Mouse (Mus musculus) heart, embryonic 13.5 days (tissue): ENCODE results near the gene Aldh1a1. TPM values are rescaled to one million over a fixed set of nuclear protein-coding genes. Genes with fewer than 3 reads are reported as not detected.
A peak's percentile ranks its signal among the peaks of the same experiment; 100 is the strongest.
"Not testable (repeated sequence)": the region's sequence is repeated elsewhere in the genome, so short reads cannot be mapped to it uniquely, and the experiment has no call there.

Experiments
- ATAC-seq: fragments of 200-750 bp; cut with Nextera tagmentation; 2 replicates; pipeline ENCODE4 v1.8.0; 2017; ENCODE audit warnings: moderate TSS enrichment; ENCODE audit not compliant: insufficient number of reproducible peaks, low FRiP score, low TSS enrichment; ENCODE audit errors: extremely low read depth
- H3K27ac ChIP-seq: fragments of 300-500 bp; sonication (generic); replicated peaks from 2 replicates; pipeline ENCODE4 v1.5.1; 2015; ENCODE audit warnings: moderate library complexity, mild to moderate bottlenecking, inconsistent platforms
- H3K27me3 ChIP-seq: fragments of 300-500 bp; sonication (generic); replicated peaks from 2 replicates; pipeline ENCODE4 v1.6.1; 2015; ENCODE audit warnings: mild to moderate bottlenecking, inconsistent platforms
- H3K36me3 ChIP-seq: fragments of 300-500 bp; sonication (generic); 2 replicates; pipeline ENCODE4 v1.6.1; 2015; ENCODE audit warnings: mild to moderate bottlenecking, inconsistent platforms
- H3K4me1 ChIP-seq: fragments of 300-500 bp; sonication (generic); 2 replicates; pipeline ENCODE4 v1.6.1; 2015; ENCODE audit warnings: inconsistent platforms
- H3K4me2 ChIP-seq: fragments of 300-500 bp; sonication (generic); 2 replicates; pipeline ENCODE4 v1.6.1; 2015; ENCODE audit warnings: inconsistent platforms, mild to moderate bottlenecking, moderate library complexity
- H3K4me3 ChIP-seq: fragments of 300-500 bp; sonication (generic); 2 replicates; pipeline ENCODE4 v1.5.1; 2015; ENCODE audit warnings: moderate library complexity, mild to moderate bottlenecking, inconsistent platforms
- H3K9ac ChIP-seq: fragments of 300-500 bp; sonication (generic); 2 replicates; pipeline ENCODE4 v1.6.1; 2015; ENCODE audit warnings: inconsistent platforms, mild to moderate bottlenecking, moderate library complexity
- H3K9me3 ChIP-seq: fragments of 300-500 bp; sonication (generic); 2 replicates; pipeline ENCODE4 v1.6.1; 2016; ENCODE audit warnings: inconsistent platforms
- WGBS: fragments of 180-500 bp; shearing (Covaris S2); methylation state at CpG from one replicate; pipeline ENCODE4 v1.1.7; 2015; ENCODE audit warnings: mixed read lengths; 5-methylcytosine and 5-hydroxymethylcytosine counted together
- polyA plus RNA-seq: library from polyadenylated mRNA; unstranded; fragments of >200 nt; fragmentation: Nextera tagmentation; extraction: Ambion mirVana; gene quantifications from 2 replicates; pipeline ENCODE4 v1.2.1, GENCODE M21; 2015

Aldh1a1 gene
- polyA plus RNA-seq, 1 experiment from 2014 or later, result 2.7 TPM

GRCm38 (mm10) chr19:20603866-20604265 is 111.4 kb downstream of the Aldh1a1 start:
- no peaks in the 10 kb centered on the region for H3K9me3 ChIP-seq
- peaks cover 15% of the 10 kb centered on the region for H3K4me1 ChIP-seq
- H3K9ac ChIP-seq, result no peak overlapping the region
- no peaks in the 10 kb centered on the region for H3K27me3 ChIP-seq
- no peak overlapping the region for H3K4me3 ChIP-seq
- no peaks in the 10 kb centered on the region for H3K36me3 ChIP-seq
- H3K4me2 ChIP-seq, result no peak overlapping the region
- WGBS, result 85% methylated on average over 2 of the region's 2 CpGs
- no peak overlapping the region for H3K27ac ChIP-seq
- ATAC-seq, result no peak

DNA sequence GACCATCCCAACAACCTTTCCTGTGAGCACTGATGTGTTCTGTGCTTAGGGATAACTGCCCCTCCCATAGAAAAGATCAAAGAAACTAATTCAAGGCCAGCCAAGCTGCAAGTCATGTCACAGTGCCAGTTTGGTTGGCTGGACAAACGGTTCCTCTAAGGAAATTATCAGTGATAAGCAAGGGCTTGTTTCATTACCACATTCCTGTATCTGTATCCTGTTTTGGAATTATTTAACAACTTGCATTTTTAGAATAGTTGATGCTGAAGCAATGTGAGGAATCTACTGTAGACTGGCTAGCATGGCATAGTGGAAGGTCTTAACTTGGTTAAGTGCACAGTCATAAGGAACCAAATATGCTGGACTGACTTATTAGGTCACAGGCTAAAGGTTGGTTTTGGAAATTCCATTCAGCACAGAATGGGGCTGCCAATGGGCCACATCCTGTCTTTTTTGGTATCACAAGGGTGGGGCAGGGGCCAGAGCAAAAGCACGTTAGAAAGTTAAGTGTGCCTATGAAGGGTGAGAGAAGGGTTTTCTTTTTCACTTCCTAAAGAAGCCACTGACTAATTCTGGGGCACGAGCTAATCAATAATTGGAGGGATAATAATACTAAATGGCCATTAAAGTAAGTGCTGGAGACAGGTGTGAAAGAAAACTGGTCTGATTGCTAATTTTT is 121.9 kb downstream of the Aldh1a1 start:
- ATAC-seq, result no peak
- Histone ChIP-seq H3K9me3 (no peaks in the 10 kb centered on the region), H3K27ac (no peak overlapping the region), H3K27me3 (no peaks in the 10 kb centered on the region), H3K4me3 (no peak overlapping the region), H3K4me1 (no peaks in the 10 kb centered on the region), H3K4me2 (no peak overlapping the region), H3K9ac (no peak overlapping the region), H3K36me3 (no peaks in the 10 kb centered on the region)
- WGBS, result 45% methylated on average over 3 of the region's 3 CpGs

DNA sequence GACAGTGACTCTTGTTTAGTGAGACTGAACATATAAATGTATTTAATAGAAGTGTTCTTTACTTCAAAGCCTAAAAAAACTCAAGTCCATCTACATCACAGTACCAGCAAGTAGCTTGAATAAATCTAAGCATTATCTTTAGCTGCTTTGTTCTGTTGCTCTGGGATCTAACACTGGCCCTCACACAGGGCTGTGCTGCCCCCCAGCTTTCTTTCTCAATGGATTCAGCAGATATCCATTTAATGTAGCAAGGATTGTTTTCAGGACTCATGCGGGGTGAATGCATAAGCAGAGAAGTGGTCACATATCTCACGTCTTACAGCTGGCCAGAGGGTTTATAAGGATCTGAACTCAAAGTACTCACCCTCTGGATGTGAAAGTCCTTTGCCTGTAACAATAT is 129.9 kb downstream of the Aldh1a1 start:
- Histone ChIP-seq H3K9me3 (no peaks in the 10 kb centered on the region), H3K4me2 (no peak overlapping the region), H3K9ac (no peak overlapping the region), H3K27ac (no peak overlapping the region), H3K27me3 (no peaks in the 10 kb centered on the region), H3K4me3 (no peak overlapping the region), H3K36me3 (no peaks in the 10 kb centered on the region), H3K4me1 (no peaks in the 10 kb centered on the region)
- ATAC-seq, result no peak
- WGBS, result 59% methylated on average over 2 of the region's 2 CpGs

GRCm38 (mm10) chr19:20623416-20623815 is 130.9 kb downstream of the Aldh1a1 start:
- Histone ChIP-seq H3K9me3 (no peaks in the 10 kb centered on the region), H3K27ac (no peak overlapping the region), H3K4me1 (no peaks in the 10 kb centered on the region), H3K4me3 (no peak overlapping the region), H3K9ac (no peak overlapping the region), H3K36me3 (no peaks in the 10 kb centered on the region), H3K4me2 (no peak overlapping the region), H3K27me3 (no peaks in the 10 kb centered on the region)
- WGBS, result 68% methylated on average over 10 of the region's 10 CpGs
- ATAC-seq, result no peak

DNA sequence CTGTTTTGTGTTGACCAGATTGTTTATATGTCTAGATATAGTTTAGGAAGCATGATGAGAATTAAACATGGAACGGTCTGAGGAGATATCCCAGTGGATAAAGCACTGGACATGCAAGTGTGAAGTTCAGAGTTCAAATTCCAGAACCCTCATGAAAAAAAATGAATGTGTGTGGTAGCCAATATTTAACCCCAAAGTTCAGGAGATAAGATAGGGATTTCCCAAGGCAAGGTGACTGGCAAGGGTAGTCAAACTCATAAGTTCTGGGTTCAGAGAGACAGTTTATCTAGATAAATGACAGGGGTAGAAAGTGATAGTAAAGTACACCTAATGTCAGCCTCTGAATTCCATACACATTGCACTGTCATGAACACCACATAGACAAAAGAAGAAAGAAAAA is 138.5 kb downstream of the Aldh1a1 start:
- Histone ChIP-seq H3K27me3 (no peaks in the 10 kb centered on the region), H3K9ac (no peak overlapping the region), H3K4me2 (no peak overlapping the region), H3K27ac (no peak overlapping the region), H3K4me1 (no peaks in the 10 kb centered on the region), H3K4me3 (no peak overlapping the region), H3K36me3 (no peaks in the 10 kb centered on the region), H3K9me3 (no peaks in the 10 kb centered on the region)
- WGBS, result 68% methylated on average over 1 of the region's 1 CpGs
- ATAC-seq, result no peak

DNA sequence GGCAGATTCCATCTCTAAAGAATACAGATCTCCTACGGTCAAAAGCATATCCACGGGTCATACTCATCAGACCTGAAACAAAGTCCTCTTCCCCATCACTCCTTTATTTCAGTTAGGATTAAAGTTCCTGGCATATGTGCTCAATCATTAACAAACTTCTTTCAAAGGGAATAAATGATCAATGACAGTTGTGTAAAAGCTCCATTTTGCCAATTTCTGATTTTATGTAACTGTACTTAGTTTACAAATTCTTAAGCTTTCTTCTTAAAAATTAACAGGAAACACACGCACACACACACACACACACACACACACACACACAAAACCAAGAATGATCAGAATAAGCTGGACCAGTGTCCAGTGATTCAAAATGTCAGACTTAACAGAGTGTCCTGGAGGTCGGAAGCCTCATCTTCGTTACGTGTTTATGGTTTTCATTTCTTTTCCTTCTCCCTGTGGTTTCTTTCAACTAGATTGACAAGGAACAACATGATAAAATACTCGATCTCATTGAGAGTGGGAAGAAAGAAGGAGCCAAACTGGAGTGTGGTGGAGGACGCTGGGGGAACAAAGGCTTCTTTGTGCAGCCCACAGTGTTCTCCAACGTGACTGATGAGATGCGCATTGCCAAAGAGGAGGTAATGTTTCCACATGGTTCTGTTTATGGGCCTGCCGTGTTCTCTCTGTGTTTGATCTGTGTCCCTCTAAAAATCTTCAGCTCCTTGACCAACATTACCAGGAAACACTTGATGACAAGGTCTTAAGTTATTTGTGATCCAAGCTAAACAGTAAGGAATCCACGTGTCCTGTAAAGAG is 141.6 kb downstream of the Aldh1a1 start:
- 66% methylated on average over 12 of the region's 12 CpGs for WGBS
- H3K4me1 ChIP-seq, result no peaks in the 10 kb centered on the region
- no peak overlapping the region for H3K4me2 ChIP-seq
- H3K9ac ChIP-seq, result no peak overlapping the region
- no peaks in the 10 kb centered on the region for H3K36me3 ChIP-seq
- H3K27ac ChIP-seq, result 0 out of 2 replicates have a peak overlapping the region, but pooled peaks have one; percentile 3
- H3K27me3 ChIP-seq, result no peaks in the 10 kb centered on the region
- no peak for ATAC-seq
- H3K9me3 ChIP-seq, result no peaks in the 10 kb centered on the region
- no peak overlapping the region for H3K4me3 ChIP-seq

GRCm38 (mm10) chr19:20644346-20644745 is 151.8 kb downstream of the Aldh1a1 start:
- Histone ChIP-seq H3K9me3 (no peaks in the 10 kb centered on the region), H3K4me2 (no peak overlapping the region), H3K27me3 (no peaks in the 10 kb centered on the region), H3K27ac (no peak overlapping the region), H3K4me1 (no peaks in the 10 kb centered on the region), H3K36me3 (no peaks in the 10 kb centered on the region), H3K9ac (no peak overlapping the region), H3K4me3 (no peak overlapping the region)
- WGBS, result 70% methylated on average over 3 of the region's 3 CpGs
- ATAC-seq, result no peak

- H3K27ac ChIP-seq, H3K9me3 ChIP-seq, H3K4me2 ChIP-seq, H3K4me1 ChIP-seq, ATAC-seq, H3K4me3 ChIP-seq, H3K9ac ChIP-seq, H3K27me3 ChIP-seq, H3K36me3 ChIP-seq: not testable (repeated sequence)
Measured at GRCm38 (mm10) chr19:20647496-20647895, 155.0 kb downstream of the Aldh1a1 start.

DNA sequence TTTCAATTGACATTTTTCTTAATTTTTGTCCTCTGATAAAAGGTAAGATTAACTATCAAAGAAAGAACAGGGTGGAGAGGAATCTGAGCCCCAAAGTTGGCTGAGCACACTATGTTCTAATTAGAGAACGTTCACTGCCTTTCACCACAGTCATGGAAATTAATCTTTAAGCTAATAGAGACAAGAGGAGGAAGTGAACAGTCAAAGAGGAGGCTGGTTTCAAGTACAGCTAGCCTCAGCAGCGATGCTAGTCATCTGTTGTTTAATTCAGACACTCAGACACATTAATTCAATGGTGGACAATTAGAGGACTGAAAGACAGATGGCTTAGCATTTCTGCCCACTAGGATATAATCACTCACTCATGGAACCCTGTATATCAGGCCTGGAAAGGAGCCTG is 157.5 kb downstream of the Aldh1a1 start:
- Histone ChIP-seq H3K9ac (no peak overlapping the region), H3K27me3 (no peaks in the 10 kb centered on the region), H3K4me1 (no peaks in the 10 kb centered on the region), H3K27ac (no peak overlapping the region), H3K4me2 (no peak overlapping the region), H3K4me3 (no peak overlapping the region), H3K36me3 (no peaks in the 10 kb centered on the region), H3K9me3 (no peaks in the 10 kb centered on the region)
- 44% methylated on average over 2 of the region's 2 CpGs for WGBS
- ATAC-seq, result no peak

DNA sequence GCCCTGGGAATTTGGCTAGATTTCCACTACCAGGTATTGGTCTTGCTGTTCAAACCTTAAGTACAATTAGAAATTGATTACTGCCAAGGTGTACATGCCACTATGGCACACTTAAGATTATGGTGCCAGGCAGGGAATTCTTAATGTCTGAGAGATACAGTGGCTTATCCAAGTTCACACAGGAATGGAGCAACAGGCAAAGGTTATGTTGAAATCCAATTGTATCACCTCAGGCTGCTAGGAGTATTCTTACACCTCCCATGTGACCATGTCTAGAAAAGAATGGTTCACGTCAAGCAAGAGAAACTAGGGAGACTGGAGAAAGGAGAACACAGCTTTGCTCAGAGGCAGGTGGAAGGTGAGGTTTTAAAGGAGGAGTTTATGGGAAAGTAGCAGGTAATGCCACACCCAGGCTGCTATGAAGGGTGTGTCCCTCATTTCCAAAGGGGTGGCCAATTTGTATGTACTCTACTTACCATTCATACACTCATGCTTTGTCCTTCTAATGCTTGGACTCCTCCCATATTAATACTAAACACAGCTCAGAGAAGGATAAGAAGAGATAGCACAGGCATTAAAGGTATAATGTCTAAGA is 160.7 kb downstream of the Aldh1a1 start:
- Histone ChIP-seq H3K36me3 (no peaks in the 10 kb centered on the region), H3K27me3 (no peaks in the 10 kb centered on the region), H3K27ac (no peak overlapping the region), H3K4me1 (no peaks in the 10 kb centered on the region), H3K9me3 (no peaks in the 10 kb centered on the region), H3K4me2 (no peak overlapping the region), H3K4me3 (no peak overlapping the region), H3K9ac (no peak overlapping the region)
- 69% methylated on average over 1 of the region's 1 CpGs for WGBS
- no peak for ATAC-seq

GRCm38 (mm10) chr19:20654141-20654873 is 161.8 kb downstream of the Aldh1a1 start:
- no peak for ATAC-seq
- no peak overlapping the region for H3K4me2 ChIP-seq
- H3K36me3 ChIP-seq, result no peaks in the 10 kb centered on the region
- H3K4me3 ChIP-seq, result no peak overlapping the region
- H3K27ac ChIP-seq, result no peak overlapping the region
- WGBS, result 67% methylated on average over 3 of the region's 3 CpGs
- no peaks in the 10 kb centered on the region for H3K4me1 ChIP-seq
- H3K27me3 ChIP-seq, result no peaks in the 10 kb centered on the region
- H3K9ac ChIP-seq, result no peak overlapping the region
- no peaks in the 10 kb centered on the region for H3K9me3 ChIP-seq
